Mouse (Mus musculus) brain, embryonic 14.5 days (tissue): Measurements from ENCODE around the gene Isy1.

Experiments
- CTCF ChIP-seq: fragments of 200-500 bp; IDR thresholded peaks from 2 replicates; pipeline ENCODE4 v1.5.1; 2012; ENCODE audit warnings: inconsistent platforms, mild to moderate bottlenecking, moderate library complexity, borderline replicate concordance; ENCODE audit not compliant: insufficient read depth, insufficient read length; ENCODE audit errors: extremely low read depth
- POLR2A ChIP-seq: fragments of 200-500 bp; IDR thresholded peaks from 2 replicates; pipeline ENCODE4 v1.6.1; 2012; ENCODE audit warnings: mild to moderate bottlenecking, inconsistent platforms, borderline replicate concordance; ENCODE audit not compliant: poor library complexity, insufficient read depth, insufficient read length, severe bottlenecking; ENCODE audit errors: extremely low read depth

GRCm38 (mm10) chr6:87788896-87789587 is 49.6 kb downstream of the Isy1 start:
- TF ChIP-seq POLR2A (no peak), CTCF (no peak)
